Mouse (Mus musculus): ENCODE results near the gene Chid1. TPM values are rescaled to one million over a fixed set of nuclear protein-coding genes. Genes with fewer than 3 reads are reported as not detected.

The Chid1 gene
- polyA plus RNA-seq, 1 experiment, result 51.3 TPM

GRCm38 (mm10) chr7:141466045-141466394 lies 73.6 kb downstream of the Chid1 start:
- H3K4me2 ChIP-seq (ENCODE audit: low read depth), result peak overlapping the region; percentile 96
- TF ChIP-seq POLR2A (IDR thresholded peaks at IDR 0.05; ENCODE audit: insufficient read length, low read depth), result peak; percentile 50
- TF ChIP-seq POLR2AphosphoS2 (IDR thresholded peaks at IDR 0.05; ENCODE audit: insufficient read length, low read depth), result no peak
- TF ChIP-seq CEBPB (IDR thresholded peaks at IDR 0.05; ENCODE audit: insufficient read depth, poor library complexity, severe bottlenecking), result no peak
- no peak for TF ChIP-seq MYOD1 (IDR thresholded peaks at IDR 0.05; ENCODE audit: control insufficient read depth in 1 of 3, insufficient read length in 2 of 3, low read depth in 2 of 3)

DNA sequence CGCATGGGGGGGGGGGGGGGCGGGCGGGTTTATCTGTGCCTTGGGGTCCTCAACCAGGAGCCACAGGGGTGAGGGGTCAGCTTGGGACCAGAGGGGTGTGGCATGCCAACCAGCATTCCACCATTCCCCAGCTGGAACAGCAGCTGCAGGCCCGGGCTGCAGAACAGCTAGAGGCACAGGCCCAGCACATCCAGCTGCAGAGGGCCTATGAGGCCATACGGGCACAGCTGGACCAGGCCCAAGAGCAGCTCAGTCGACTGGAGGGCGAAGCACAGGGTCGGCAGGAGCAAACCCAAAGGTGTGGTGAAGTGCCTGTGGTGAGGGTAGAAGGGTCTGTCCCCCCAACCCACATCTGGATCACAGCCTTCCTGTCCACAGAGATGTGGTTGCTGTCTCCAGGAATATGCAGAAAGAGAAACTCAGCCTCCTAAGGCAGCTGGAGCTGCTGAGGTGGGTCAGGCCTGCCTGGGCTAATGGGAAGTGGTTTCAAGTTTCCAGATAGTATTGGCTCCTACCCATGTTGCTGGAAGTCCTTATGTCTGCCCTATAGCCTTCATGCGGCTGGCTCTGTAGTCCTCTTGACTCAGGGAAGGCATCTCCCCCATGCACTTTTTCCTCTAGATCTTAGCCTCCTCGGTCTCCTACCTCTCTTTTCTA lies 74.1 kb downstream of the Chid1 start:
- no peak for TF ChIP-seq POLR2A (IDR thresholded peaks at IDR 0.05; ENCODE audit: insufficient read length, low read depth)
- no peak for TF ChIP-seq USF1 (IDR thresholded peaks at IDR 0.05; ENCODE audit: low read depth)
- TF ChIP-seq POLR2AphosphoS2 (IDR thresholded peaks at IDR 0.05; ENCODE audit: insufficient read length, low read depth), result no peak
- TF ChIP-seq TCF3 (IDR thresholded peaks at IDR 0.05; ENCODE audit: insufficient read length, low read depth), result peak; percentile 23
- TF ChIP-seq MYOD1 (IDR thresholded peaks at IDR 0.05; ENCODE audit: control insufficient read depth in 1 of 3, insufficient read length in 2 of 3, low read depth in 2 of 3), result peak in 2 of 3 experiments; percentile 47 to 59
- TF ChIP-seq TCF12 (IDR thresholded peaks at IDR 0.05; ENCODE audit: insufficient read depth, poor library complexity, severe bottlenecking), result no peak
- TF ChIP-seq CEBPB (IDR thresholded peaks at IDR 0.05; ENCODE audit: insufficient read depth, poor library complexity, severe bottlenecking), result no peak
- H3K27me3 ChIP-seq (ENCODE audit: control insufficient read depth, insufficient read depth, insufficient read length), result no peaks in the 10 kb centered on the region
- H3K79me2 ChIP-seq (ENCODE audit: control insufficient read depth, insufficient read depth), result peaks cover 16% of the 10 kb centered on the region
- H3K4me2 ChIP-seq (ENCODE audit: low read depth), result peak overlapping the region; percentile 96
- no peak overlapping the region for H3ac ChIP-seq (ENCODE audit: control insufficient read depth, insufficient read length)
- H3K36me3 ChIP-seq (ENCODE audit: control insufficient read depth, insufficient read depth), result peaks cover under 1% of the 10 kb centered on the region
- H3K4me3 ChIP-seq, result peak overlapping the region; percentile 84

More at GRCm38 (mm10) chr7:141466045-141466394, 73.6 kb downstream of the Chid1 start:
- Histone ChIP-seq H3K27me3 (ENCODE audit: control insufficient read depth, insufficient read depth, insufficient read length) (no peaks in the 10 kb centered on the region), H3K4me3 (peak overlapping the region; percentile 84), H3K36me3 (ENCODE audit: control insufficient read depth, insufficient read depth) (peaks cover 6% of the 10 kb centered on the region), H3K79me2 (ENCODE audit: control insufficient read depth, insufficient read depth) (peaks cover 19% of the 10 kb centered on the region), H3ac (ENCODE audit: control insufficient read depth, insufficient read length) (no peak overlapping the region)

- Histone ChIP-seq H3K27me3 (ENCODE audit: control insufficient read depth, insufficient read depth, insufficient read length) (no peaks in the 10 kb centered on the region), H3K4me3 (no peak overlapping the region), H3K4me2 (ENCODE audit: low read depth) (peak overlapping the region; percentile 44), H3K79me2 (ENCODE audit: control insufficient read depth, insufficient read depth) (peaks cover 8% of the 10 kb centered on the region), H3ac (ENCODE audit: control insufficient read depth, insufficient read length) (no peak overlapping the region), H3K36me3 (ENCODE audit: control insufficient read depth, insufficient read depth) (no peaks in the 10 kb centered on the region)
- TF ChIP-seq POLR2AphosphoS2 (IDR thresholded peaks at IDR 0.05; ENCODE audit: insufficient read length, low read depth), result no peak
- TF ChIP-seq MYOG (IDR thresholded peaks at IDR 0.05; ENCODE audit: control insufficient read depth in 1 of 3, insufficient read depth in 1 of 3, insufficient read length in 2 of 3, low read depth in 2 of 3), result no peak
- TF ChIP-seq E2F4 (IDR thresholded peaks at IDR 0.05; ENCODE audit: insufficient read depth), result no peak
- no peak for TF ChIP-seq MAX (IDR thresholded peaks at IDR 0.05; ENCODE audit: low read depth)
- no peak for TF ChIP-seq SRF (IDR thresholded peaks at IDR 0.05; ENCODE audit: control insufficient read depth, insufficient read length, low read depth)
Observed at GRCm38 (mm10) chr7:141464603-141465201, 75.0 kb downstream of the Chid1 start.

DNA sequence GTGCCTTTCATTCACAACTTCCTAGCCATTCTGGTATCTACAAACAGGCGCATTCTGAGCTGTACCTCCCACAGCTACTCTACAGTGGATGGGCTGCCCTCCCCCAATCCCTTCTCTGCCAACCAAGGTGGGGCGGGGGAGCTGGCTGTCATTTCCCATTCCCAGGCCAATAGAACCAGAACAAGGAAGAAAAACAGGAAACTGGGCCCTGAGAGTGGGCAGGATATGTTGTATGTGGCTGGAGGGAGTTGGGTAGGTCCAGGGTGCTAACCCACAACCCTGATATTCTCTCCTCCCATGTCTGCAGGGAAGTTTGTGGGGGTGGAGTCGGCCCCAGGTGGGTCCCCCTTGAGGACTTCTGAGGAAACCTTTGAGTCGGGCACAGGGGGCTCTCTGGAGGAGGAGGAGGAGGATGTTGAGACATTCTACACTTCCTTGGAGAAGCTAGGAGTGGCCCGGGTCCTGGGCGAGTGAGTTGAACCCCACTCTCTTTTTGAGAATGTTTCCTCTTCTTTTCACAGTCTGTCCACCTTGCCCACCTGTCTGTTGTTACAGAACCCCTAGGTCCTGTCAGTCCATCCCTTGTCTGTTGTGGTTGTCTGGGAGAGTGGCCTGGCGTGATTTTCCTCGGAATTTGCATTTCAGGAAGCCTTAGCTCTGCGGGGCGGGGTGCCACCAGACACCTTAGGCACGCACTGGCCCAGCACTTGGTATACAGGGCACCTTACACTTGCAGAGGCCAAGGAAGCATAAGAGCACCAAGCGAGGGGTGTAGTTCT lies 75.6 kb downstream of the Chid1 start:
- no peaks in the 10 kb centered on the region for H3K36me3 ChIP-seq (ENCODE audit: control insufficient read depth, insufficient read depth)
- no peaks in the 10 kb centered on the region for H3K27me3 ChIP-seq (ENCODE audit: control insufficient read depth, insufficient read depth, insufficient read length)
- no peak for TF ChIP-seq MYOG (IDR thresholded peaks at IDR 0.05; ENCODE audit: control insufficient read depth in 1 of 3, insufficient read depth in 1 of 3, insufficient read length in 2 of 3, low read depth in 2 of 3)
- no peak for TF ChIP-seq TCF12 (IDR thresholded peaks at IDR 0.05; ENCODE audit: insufficient read depth, poor library complexity, severe bottlenecking)
- TF ChIP-seq POLR2A (IDR thresholded peaks at IDR 0.05; ENCODE audit: insufficient read length, low read depth), result no peak
- no peak for TF ChIP-seq USF1 (IDR thresholded peaks at IDR 0.05; ENCODE audit: low read depth)
- no peak for TF ChIP-seq MYOD1 (IDR thresholded peaks at IDR 0.05; ENCODE audit: control insufficient read depth in 1 of 3, insufficient read length in 2 of 3, low read depth in 2 of 3)
- no peak for TF ChIP-seq SRF (IDR thresholded peaks at IDR 0.05; ENCODE audit: control insufficient read depth, insufficient read length, low read depth)
- TF ChIP-seq POLR2AphosphoS2 (IDR thresholded peaks at IDR 0.05; ENCODE audit: insufficient read length, low read depth), result no peak
- TF ChIP-seq MAX (IDR thresholded peaks at IDR 0.05; ENCODE audit: low read depth), result no peak
- no peak for TF ChIP-seq CEBPB (IDR thresholded peaks at IDR 0.05; ENCODE audit: insufficient read depth, poor library complexity, severe bottlenecking)
- H3ac ChIP-seq (ENCODE audit: control insufficient read depth, insufficient read length), result no peak overlapping the region
- H3K79me2 ChIP-seq (ENCODE audit: control insufficient read depth, insufficient read depth), result peaks cover 2% of the 10 kb centered on the region
- H3K4me2 ChIP-seq (ENCODE audit: low read depth), result no peak overlapping the region
- no peak overlapping the region for H3K4me3 ChIP-seq

DNA sequence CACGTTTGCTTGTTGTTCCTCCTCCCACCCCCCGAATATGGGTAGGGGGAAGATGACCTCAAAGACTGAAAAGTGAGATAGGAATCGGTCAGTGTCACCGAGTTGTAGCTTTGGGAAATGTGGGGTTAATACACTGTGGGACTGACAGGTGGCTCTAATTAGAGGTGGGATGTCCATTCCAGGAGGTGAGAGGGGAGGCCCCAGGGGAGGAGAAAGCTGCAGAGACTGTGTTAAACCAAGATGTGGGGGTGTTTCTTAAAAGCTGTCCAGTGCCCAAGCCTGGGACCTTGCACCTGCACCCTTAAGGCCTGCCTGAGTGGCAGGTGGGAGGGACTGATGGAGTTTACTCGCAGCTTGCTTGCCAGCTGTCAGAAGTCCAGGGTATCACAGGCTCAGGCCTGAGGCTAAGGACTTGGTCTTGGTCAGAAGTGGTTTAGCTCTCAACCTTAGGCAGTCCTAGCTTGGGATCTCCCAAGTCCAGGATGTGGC lies 77.3 kb downstream of the Chid1 start:
- H3K4me2 ChIP-seq (ENCODE audit: low read depth), result no peak overlapping the region
- H3K79me2 ChIP-seq (ENCODE audit: control insufficient read depth, insufficient read depth), result no peaks in the 10 kb centered on the region
- H3K36me3 ChIP-seq (ENCODE audit: control insufficient read depth, insufficient read depth), result no peaks in the 10 kb centered on the region
- no peaks in the 10 kb centered on the region for H3K27me3 ChIP-seq (ENCODE audit: control insufficient read depth, insufficient read depth, insufficient read length)
- H3K4me3 ChIP-seq, result no peak overlapping the region
- TF ChIP-seq SRF (IDR thresholded peaks at IDR 0.05; ENCODE audit: control insufficient read depth, insufficient read length, low read depth) (no peak), REST (IDR thresholded peaks at IDR 0.05; ENCODE audit: insufficient read depth, insufficient read length) (no peak), MYOD1 (IDR thresholded peaks at IDR 0.05; ENCODE audit: control insufficient read depth in 1 of 3, insufficient read length in 2 of 3, low read depth in 2 of 3) (no peak), TCF12 (IDR thresholded peaks at IDR 0.05; ENCODE audit: insufficient read depth, poor library complexity, severe bottlenecking) (no peak), MAX (IDR thresholded peaks at IDR 0.05; ENCODE audit: low read depth) (no peak)
- H3ac ChIP-seq (ENCODE audit: control insufficient read depth, insufficient read length), result no peak overlapping the region

Data from myocyte (in vitro differentiated cells).